Mouse (Mus musculus): Measurements from ENCODE around the gene Camkk1. TPM values are rescaled to one million over a fixed set of nuclear protein-coding genes. Genes with fewer than 3 reads are reported as not detected.
A peak's percentile ranks its signal among the peaks of the same experiment; 100 is the strongest.

Gene Camkk1
- polyA plus RNA-seq, 1 experiment from 2014 or later = 10.2 TPM

DNA sequence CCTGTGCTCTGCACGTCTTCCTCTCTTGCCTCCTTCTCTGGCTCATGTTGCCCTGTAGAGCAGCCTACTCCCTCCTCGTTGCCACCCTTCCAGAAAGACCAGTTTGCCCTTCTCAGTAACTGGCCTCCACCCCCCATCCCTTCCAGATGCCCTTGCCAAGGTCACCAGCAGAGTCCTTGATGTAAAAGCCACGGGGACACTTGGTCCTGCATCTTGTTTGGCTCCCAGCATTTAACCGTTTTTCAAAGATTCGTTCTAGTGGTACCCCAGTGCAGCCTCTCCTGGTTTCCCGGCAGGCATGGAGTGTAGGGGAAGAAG, 2.7 kb upstream of the Camkk1 start:
- 0 out of 2 replicates have a peak, but pooled peaks cover 3% of the 10 kb centered on the region for H3K4me1 ChIP-seq
- 77% methylated on average over 6 of the region's 6 CpGs for WGBS
- no peak overlapping the region for H3K4me3 ChIP-seq
- no peaks in the 10 kb centered on the region for H3K9me3 ChIP-seq
- no peak for ATAC-seq (ENCODE audit: low FRiP score, low read depth)
- no peaks in the 10 kb centered on the region for H3K36me3 ChIP-seq
- H3K27me3 ChIP-seq = peaks cover 38% of the 10 kb centered on the region
- H3K4me2 ChIP-seq (replicated peaks) = no peak overlapping the region
- no peak overlapping the region for H3K27ac ChIP-seq (replicated peaks)
- H3K9ac ChIP-seq (replicated peaks) = no peak overlapping the region

GRCm38 (mm10) chr11:73019147-73019795, 463 bp downstream of the Camkk1 start:
- 0 out of 2 replicates have a peak overlapping the region, but pooled peaks have one; percentile 21 for H3K27ac ChIP-seq (replicated peaks)
- H3K4me1 ChIP-seq = peaks cover 3% of the 10 kb centered on the region; the same call in 1 of the 2 replicates
- WGBS = under 1% methylated on average over 44 of the region's 46 CpGs

GRCm38 (mm10) chr11:73020953-73021800, 2.4 kb downstream of the Camkk1 start:
- Histone ChIP-seq H3K4me3 (no peak overlapping the region), H3K4me2 (replicated peaks) (no peak overlapping the region), H3K9me3 (no peaks in the 10 kb centered on the region), H3K27me3 (peaks cover 53% of the 10 kb centered on the region), H3K4me1 (peaks cover 7% of the 10 kb centered on the region; the same call in 1 of the 2 replicates), H3K9ac (replicated peaks) (no peak overlapping the region), H3K36me3 (no peaks in the 10 kb centered on the region), H3K27ac (replicated peaks) (no peak overlapping the region)
- no peak for ATAC-seq (ENCODE audit: low FRiP score, low read depth)
- 66% methylated on average over 7 of the region's 7 CpGs for WGBS

More at GRCm38 (mm10) chr11:73019147-73019795, 463 bp downstream of the Camkk1 start:
- peaks cover 53% of the 10 kb centered on the region for H3K27me3 ChIP-seq
- H3K4me3 ChIP-seq = peak overlapping the region; percentile 65
- H3K4me2 ChIP-seq (replicated peaks) = peak overlapping the region; percentile 92
- peak overlapping the region; percentile 71 for H3K9ac ChIP-seq (replicated peaks)
- no peaks in the 10 kb centered on the region for H3K36me3 ChIP-seq
- peak; percentile 77 for ATAC-seq (ENCODE audit: low FRiP score, low read depth)
- no peaks in the 10 kb centered on the region for H3K9me3 ChIP-seq

GRCm38 (mm10) chr11:73023099-73023498, 4.3 kb downstream of the Camkk1 start:
- H3K27ac ChIP-seq (replicated peaks) = no peak overlapping the region

DNA sequence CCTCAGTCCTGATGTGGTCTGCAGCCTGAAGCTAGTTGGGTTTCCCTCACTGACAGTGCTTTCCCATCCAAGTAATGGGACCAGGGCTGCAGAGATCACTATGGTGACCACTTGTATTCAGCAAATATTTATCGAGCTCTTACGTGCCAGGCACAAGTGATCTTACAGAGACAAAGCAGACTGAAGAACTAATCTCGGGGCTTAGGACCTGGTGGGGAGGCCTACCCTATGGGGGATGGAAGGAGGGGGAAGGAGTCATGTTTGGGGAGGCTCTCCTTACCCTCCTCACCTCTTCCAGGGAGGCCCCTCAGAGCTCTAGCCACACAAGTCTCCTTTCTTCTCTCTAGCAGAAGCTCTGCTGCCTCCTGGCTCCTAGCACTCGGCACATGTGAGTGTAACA, 5.0 kb downstream of the Camkk1 start:
- ATAC-seq (ENCODE audit: low FRiP score, low read depth) = no peak
- Histone ChIP-seq H3K27ac (replicated peaks) (no peak overlapping the region), H3K9me3 (no peaks in the 10 kb centered on the region), H3K27me3 (peaks cover 36% of the 10 kb centered on the region), H3K4me2 (replicated peaks) (no peak overlapping the region), H3K4me1 (peaks cover 7% of the 10 kb centered on the region; the same call in 1 of the 2 replicates), H3K9ac (replicated peaks) (no peak overlapping the region), H3K36me3 (no peaks in the 10 kb centered on the region), H3K4me3 (no peak overlapping the region)
- WGBS = 26% methylated on average over 4 of the region's 4 CpGs

More at GRCm38 (mm10) chr11:73023099-73023498, 4.3 kb downstream of the Camkk1 start:
- Histone ChIP-seq H3K4me3 (no peak overlapping the region), H3K9ac (replicated peaks) (no peak overlapping the region), H3K9me3 (no peaks in the 10 kb centered on the region), H3K27me3 (peaks cover 39% of the 10 kb centered on the region), H3K4me2 (replicated peaks) (no peak overlapping the region), H3K4me1 (peaks cover 7% of the 10 kb centered on the region; the same call in 1 of the 2 replicates), H3K36me3 (no peaks in the 10 kb centered on the region)
- 50% methylated on average over 9 of the region's 9 CpGs for WGBS
- no peak for ATAC-seq (ENCODE audit: low FRiP score, low read depth)

DNA sequence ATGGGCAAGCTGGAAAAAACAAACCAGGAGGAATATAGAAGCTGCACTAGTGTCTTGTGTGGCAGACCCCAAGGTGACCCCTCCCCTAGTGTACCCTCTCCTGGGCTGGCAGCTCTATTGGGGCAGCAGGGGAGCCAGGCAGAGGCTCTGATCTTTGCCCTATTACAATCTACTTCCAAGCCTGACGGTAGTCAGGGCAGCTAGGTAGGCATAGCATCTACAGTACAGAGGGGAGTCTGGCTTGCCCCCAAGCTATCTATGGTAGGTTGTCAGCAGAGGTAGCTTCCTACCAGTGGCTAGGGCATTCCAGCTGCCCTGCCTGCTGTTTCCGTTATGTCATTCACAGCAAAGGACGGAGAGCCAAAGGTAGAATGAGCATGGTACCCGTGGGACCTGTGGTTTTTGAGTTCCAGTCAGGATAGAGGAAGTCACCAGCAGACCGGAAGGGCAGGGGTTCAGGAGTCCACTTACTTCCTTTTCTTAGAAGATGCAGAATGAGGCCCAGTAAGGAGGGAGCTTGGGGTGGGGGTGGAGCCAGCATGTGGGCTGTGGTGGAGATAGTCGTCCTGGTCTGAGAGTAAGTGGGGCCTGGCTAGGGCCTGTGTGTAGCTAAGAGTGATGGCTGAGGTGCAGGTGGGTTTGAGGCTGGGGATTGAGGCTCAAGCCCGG, 5.6 kb downstream of the Camkk1 start:
- WGBS = 59% methylated on average over 7 of the region's 7 CpGs
- Histone ChIP-seq H3K4me2 (replicated peaks) (no peak overlapping the region), H3K27me3 (peaks cover 32% of the 10 kb centered on the region), H3K27ac (replicated peaks) (no peak overlapping the region), H3K9me3 (no peaks in the 10 kb centered on the region), H3K4me3 (no peak overlapping the region), H3K4me1 (peaks cover 7% of the 10 kb centered on the region; the same call in 1 of the 2 replicates), H3K9ac (replicated peaks) (no peak overlapping the region), H3K36me3 (no peaks in the 10 kb centered on the region)
- ATAC-seq (ENCODE audit: low FRiP score, low read depth) = no peak

DNA sequence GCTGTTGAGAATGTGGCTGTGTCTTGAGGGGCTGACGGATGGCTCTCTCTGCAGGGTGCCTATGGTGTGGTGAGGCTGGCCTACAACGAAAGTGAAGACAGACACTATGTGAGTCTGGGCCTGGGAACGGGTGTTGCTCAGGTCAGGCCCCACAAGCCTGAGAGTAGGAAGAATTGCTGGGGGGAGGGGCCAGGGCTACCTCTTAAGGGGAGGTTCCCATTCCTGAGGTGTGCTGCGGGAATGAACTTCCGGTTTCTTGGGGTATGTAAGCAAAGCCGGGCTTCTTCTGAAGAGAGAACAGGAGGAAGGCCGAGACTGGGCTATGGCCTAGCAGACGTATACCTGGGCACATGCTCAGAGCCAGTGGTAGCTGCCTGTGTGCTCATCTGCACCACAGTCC, 8.2 kb downstream of the Camkk1 start:
- WGBS = 57% methylated on average over 8 of the region's 8 CpGs
- Histone ChIP-seq H3K4me1 (peaks cover 13% of the 10 kb centered on the region), H3K9ac (replicated peaks) (no peak overlapping the region), H3K27ac (replicated peaks) (no peak overlapping the region), H3K4me3 (no peak overlapping the region), H3K9me3 (no peaks in the 10 kb centered on the region), H3K36me3 (no peaks in the 10 kb centered on the region), H3K27me3 (peaks cover 13% of the 10 kb centered on the region), H3K4me2 (replicated peaks) (no peak overlapping the region)
- no peak for ATAC-seq (ENCODE audit: low FRiP score, low read depth)

- WGBS = 30% methylated on average over 20 of the region's 20 CpGs
- peak overlapping the region; percentile 59; the same call in 1 of the 2 replicates for H3K9ac ChIP-seq (replicated peaks)
Observed at GRCm38 (mm10) chr11:73030821-73031498, 12.2 kb downstream of the Camkk1 start.

GRCm38 (mm10) chr11:73031536-73031935, 12.7 kb downstream of the Camkk1 start:
- H3K4me3 ChIP-seq = peak overlapping the region; percentile 30; the same call in 1 of the 2 replicates
- H3K4me2 ChIP-seq (replicated peaks) = peak overlapping the region; percentile 55
- H3K27ac ChIP-seq (replicated peaks) = peak overlapping the region; percentile 71
- H3K9me3 ChIP-seq = no peaks in the 10 kb centered on the region
- peaks cover 6% of the 10 kb centered on the region; the same call in 1 of the 2 replicates for H3K27me3 ChIP-seq
- 63% methylated on average over 5 of the region's 5 CpGs for WGBS
- peaks cover 9% of the 10 kb centered on the region for H3K4me1 ChIP-seq
- no peaks in the 10 kb centered on the region for H3K36me3 ChIP-seq
- ATAC-seq (ENCODE audit: low FRiP score, low read depth) = 0 out of 2 replicates have a peak, but pooled peaks have one; percentile 10
- H3K9ac ChIP-seq (replicated peaks) = no peak overlapping the region

More at GRCm38 (mm10) chr11:73030821-73031498, 12.2 kb downstream of the Camkk1 start:
- Histone ChIP-seq H3K27ac (replicated peaks) (peak overlapping the region; percentile 71), H3K4me2 (replicated peaks) (peak overlapping the region; percentile 55), H3K4me1 (peaks cover 9% of the 10 kb centered on the region), H3K27me3 (peaks cover 6% of the 10 kb centered on the region; the same call in 1 of the 2 replicates), H3K36me3 (no peaks in the 10 kb centered on the region), H3K4me3 (peak overlapping the region; percentile 30), H3K9me3 (no peaks in the 10 kb centered on the region)
- ATAC-seq (ENCODE audit: low FRiP score, low read depth) = peak; percentile 89

DNA sequence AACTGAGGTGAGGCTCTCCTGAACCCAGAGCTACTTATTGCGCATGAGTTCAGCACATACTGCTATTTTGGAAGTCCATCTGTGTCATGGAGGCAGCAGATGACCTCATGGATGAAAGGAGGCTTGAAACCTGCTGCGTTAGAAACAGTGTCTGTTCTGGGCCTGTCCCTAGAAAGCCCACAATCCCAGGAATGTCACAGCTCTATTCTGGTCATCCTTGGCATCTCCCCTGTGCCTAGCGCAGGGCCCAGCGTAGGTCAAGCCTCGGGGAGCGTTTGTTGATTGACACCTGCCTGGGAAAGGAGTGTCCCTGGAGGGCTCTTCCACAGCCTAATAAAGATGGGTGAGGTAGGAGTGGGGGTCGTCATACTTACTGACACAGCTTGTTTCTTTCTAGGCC, 17.3 kb downstream of the Camkk1 start:
- Histone ChIP-seq H3K27ac (replicated peaks) (no peak overlapping the region), H3K9me3 (no peaks in the 10 kb centered on the region), H3K27me3 (peaks cover 6% of the 10 kb centered on the region; the same call in 1 of the 2 replicates), H3K36me3 (peaks cover 4% of the 10 kb centered on the region; the same call in 1 of the 2 replicates), H3K4me3 (no peak overlapping the region), H3K4me2 (replicated peaks) (no peak overlapping the region), H3K9ac (replicated peaks) (no peak overlapping the region), H3K4me1 (peaks cover 14% of the 10 kb centered on the region)
- 90% methylated on average over 7 of the region's 7 CpGs for WGBS
- no peak for ATAC-seq (ENCODE audit: low FRiP score, low read depth)

GRCm38 (mm10) chr11:73036889-73037288, 18.1 kb downstream of the Camkk1 start:
- ATAC-seq (ENCODE audit: low FRiP score, low read depth) = no peak
- Histone ChIP-seq H3K9ac (replicated peaks) (no peak overlapping the region), H3K9me3 (no peaks in the 10 kb centered on the region), H3K27ac (replicated peaks) (no peak overlapping the region), H3K4me2 (replicated peaks) (no peak overlapping the region), H3K4me1 (0 out of 2 replicates have a peak, but pooled peaks cover 6% of the 10 kb centered on the region), H3K27me3 (peaks cover 1% of the 10 kb centered on the region; the same call in 1 of the 2 replicates), H3K36me3 (peaks cover 4% of the 10 kb centered on the region; the same call in 1 of the 2 replicates), H3K4me3 (no peak overlapping the region)
- 67% methylated on average over 6 of the region's 6 CpGs for WGBS

All from midbrain, embryonic 12.5 days (tissue).